Mouse (Mus musculus) cortical plate, adult 2 months (tissue): ENCODE results near the gene Cope.

Source experiments
- CTCF ChIP-seq: fragments of 200-500 bp; IDR thresholded peaks from 2 replicates; pipeline ENCODE4 v1.5.1; 2011; ENCODE audit warnings: mild to moderate bottlenecking, control low read depth, low read length; ENCODE audit not compliant: insufficient read depth; ENCODE audit errors: extremely low read depth
- POLR2A ChIP-seq: fragments of 200-500 bp; IDR thresholded peaks from 2 replicates; pipeline ENCODE4 v1.6.1; 2011; ENCODE audit warnings: mild to moderate bottlenecking, low read length, control low read depth; ENCODE audit not compliant: insufficient read depth; ENCODE audit errors: extremely low read depth

- peak; percentile 1; the same call in 1 of the 2 replicates for TF ChIP-seq CTCF
- TF ChIP-seq POLR2A = no peak
These were observed 15.6 kb upstream of the Cope start for GRCm38 (mm10) chr8:70286737-70287136.
